Mouse (Mus musculus) heart, embryonic 14.5 days (tissue): ENCODE results near the gene Bcl2l11. TPM values are rescaled to one million over a fixed set of nuclear protein-coding genes. Genes with fewer than 3 reads are reported as not detected.

Experiments
- ATAC-seq: fragments of 200-750 bp; cut with Nextera tagmentation; 2 replicates; pipeline ENCODE4 v1.8.0; 2017; ENCODE audit warnings: low read depth, moderate TSS enrichment; ENCODE audit not compliant: insufficient number of reproducible peaks, insufficient read depth, low FRiP score
- H3K27ac ChIP-seq, 2 experiments: fragments of 200-500 bp in 1 of 2; fragments of 300-500 bp in 1 of 2; sonication (generic) in 1 of 2; replicated peaks in 1 of 2; 2 replicates each; pipeline ENCODE4 v1.5.1; 2012 to 2014; ENCODE audit warnings: low read depth in 2 of 2, low read length in 2 of 2, control low read depth in 1 of 2, mild to moderate bottlenecking in 1 of 2, mixed read lengths in 1 of 2; ENCODE audit not compliant: control insufficient read depth in 1 of 2, insufficient read depth in 1 of 2
- H3K27me3 ChIP-seq: fragments of 300-500 bp; sonication (generic); 2 replicates; pipeline ENCODE4 v1.6.1; 2014; ENCODE audit warnings: mild to moderate bottlenecking, low read length, control low read depth; ENCODE audit not compliant: control insufficient read depth, insufficient read depth
- H3K36me3 ChIP-seq: fragments of 300-500 bp; sonication (generic); 2 replicates; pipeline ENCODE4 v1.6.1; 2014; ENCODE audit warnings: mild to moderate bottlenecking, control low read depth, low read length, mixed read lengths; ENCODE audit not compliant: control insufficient read depth, insufficient read depth
- H3K4me1 ChIP-seq, 2 experiments: fragments of 200-500 bp in 1 of 2; fragments of 300-500 bp in 1 of 2; sonication (generic) in 1 of 2; 2 replicates each; pipeline ENCODE4 v1.6.1; 2012 to 2014; ENCODE audit warnings: low read length in 2 of 2, control low read depth in 1 of 2, mixed read lengths in 1 of 2; ENCODE audit not compliant: control insufficient read depth in 2 of 2, insufficient read depth in 2 of 2
- H3K4me2 ChIP-seq: fragments of 300-500 bp; sonication (generic); 2 replicates; pipeline ENCODE4 v1.6.1; 2014; ENCODE audit warnings: mild to moderate bottlenecking, low read length
- H3K4me3 ChIP-seq, 2 experiments: fragments of 200-500 bp in 1 of 2; fragments of 300-500 bp in 1 of 2; sonication (generic) in 1 of 2; 2 replicates each; pipeline ENCODE4 v1.5.1; 2012 to 2014; ENCODE audit warnings: low read length in 2 of 2, mild to moderate bottlenecking in 2 of 2, control low read depth in 1 of 2, low read depth in 1 of 2, moderate library complexity in 1 of 2; ENCODE audit not compliant: control insufficient read depth in 1 of 2, insufficient read depth in 1 of 2
- H3K9ac ChIP-seq: fragments of 300-500 bp; sonication (generic); 2 replicates; pipeline ENCODE4 v1.6.1; 2014; ENCODE audit warnings: mild to moderate bottlenecking, low read length
- H3K9me3 ChIP-seq: fragments of 300-500 bp; sonication (generic); 2 replicates; pipeline ENCODE4 v1.6.1; 2016; ENCODE audit warnings: low read length, control low read depth; ENCODE audit not compliant: control insufficient read depth
- WGBS: fragments of 180-500 bp; shearing (Covaris S2); extraction: QIAGEN DNeasy Blood & Tissue Kit; methylation state at CpG from one replicate; pipeline ENCODE4 v1.1.7; 2014; 5-methylcytosine and 5-hydroxymethylcytosine counted together
- polyA plus RNA-seq: library from polyadenylated mRNA; unstranded; fragments of >200 nt; fragmentation: Nextera tagmentation; extraction: Ambion mirVana; gene quantifications from 2 replicates; pipeline ENCODE4 v1.2.1, GENCODE M21; 2014

Bcl2l11 gene
- polyA plus RNA-seq, 1 experiment from 2014 or later = 21.0 TPM

GRCm38 (mm10) chr2:128211881-128212209 lies 86.0 kb downstream of the Bcl2l11 start:
- WGBS = 53% methylated on average over 8 of the region's 8 CpGs

More at GRCm38 (mm10) chr2:128211881-128212209, 86.0 kb downstream of the Bcl2l11 start:
- Histone ChIP-seq H3K4me2 (peak overlapping the region; percentile 48; the same call in 1 of the 2 replicates), H3K27me3 (no peaks in the 10 kb centered on the region), H3K4me3 (no peak overlapping the region), H3K9ac (no peak overlapping the region), H3K27ac (no peak overlapping the region), H3K4me1 (peaks cover 11 to 14% of the 10 kb centered on the region in 2 experiments), H3K36me3 (no peaks in the 10 kb centered on the region), H3K9me3 (no peaks in the 10 kb centered on the region)
- ATAC-seq = no peak
